Mouse (Mus musculus): Measurements from ENCODE around the gene Tulp1. TPM values are rescaled to one million over a fixed set of nuclear protein-coding genes. Genes with fewer than 3 reads are reported as not detected.

Tulp1 gene
- polyA plus RNA-seq, 1 experiment from 2014 or later = 1.3 TPM

- Histone ChIP-seq H3K4me1 (replicated peaks) (peaks cover 63% of the 10 kb centered on the region), H3K4me3 (replicated peaks) (peak overlapping the region; percentile 87), H3K9me3 (replicated peaks) (no peaks in the 10 kb centered on the region), H3K36me3 (peaks cover 23% of the 10 kb centered on the region), H3K9ac (peak overlapping the region; percentile 59), H3K27me3 (no peaks in the 10 kb centered on the region), H3K27ac (peak overlapping the region; percentile 80), H3K4me2 (peak overlapping the region; percentile 78)
- WGBS (ENCODE audit: insufficient replicate concordance) = 16% methylated on average over 17 of the region's 17 CpGs
- peak; percentile 6 for ATAC-seq (ENCODE audit: low read depth)
- peak; percentile 44 for DNase-seq
Observed at GRCm38 (mm10) chr17:28312232-28313211, 52.5 kb downstream of the Tulp1 start.

DNA sequence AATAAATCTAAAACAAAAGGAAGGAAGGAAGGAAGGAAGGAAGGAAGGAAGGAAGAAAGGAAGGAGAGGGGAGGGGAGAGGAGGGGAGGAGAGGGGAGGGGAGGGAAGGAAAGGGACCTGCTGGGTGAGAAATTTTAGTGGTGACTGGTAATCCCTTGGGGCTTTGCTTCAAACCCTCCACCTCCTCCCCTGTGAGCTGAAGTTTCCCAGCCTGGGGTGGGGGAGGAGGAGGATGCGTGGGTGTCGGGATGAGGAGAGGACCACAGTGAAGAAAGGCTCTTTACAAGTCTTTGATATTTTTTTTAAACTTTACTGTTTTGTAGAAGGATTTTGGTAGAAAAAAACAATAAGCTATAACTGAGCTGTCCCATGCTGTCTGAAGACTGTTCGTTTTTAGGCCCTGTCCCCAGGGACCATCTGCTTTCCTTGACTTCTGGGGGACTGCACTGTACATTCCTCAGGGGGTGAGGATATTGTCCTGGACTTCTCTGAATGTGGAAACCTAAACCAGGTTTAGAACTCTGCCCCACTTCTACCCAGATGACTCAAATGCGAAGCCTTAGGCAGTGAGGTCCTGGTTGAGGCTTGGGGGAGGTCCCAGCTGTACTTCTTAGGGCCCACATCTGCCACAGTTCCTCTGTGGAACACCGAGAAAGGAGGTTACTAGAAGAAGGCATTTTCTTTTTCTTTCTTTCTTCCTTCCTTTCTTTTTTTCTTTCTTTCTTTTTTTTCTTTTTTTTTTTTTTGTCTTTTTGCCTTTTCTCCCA, 53.5 kb downstream of the Tulp1 start:
- H3K9me3 ChIP-seq (replicated peaks) = no peaks in the 10 kb centered on the region
- no peaks in the 10 kb centered on the region for H3K27me3 ChIP-seq
- peaks cover 53% of the 10 kb centered on the region for H3K4me1 ChIP-seq (replicated peaks)
- H3K27ac ChIP-seq = no peak overlapping the region
- ATAC-seq (ENCODE audit: low read depth) = no peak
- peaks cover 14% of the 10 kb centered on the region for H3K36me3 ChIP-seq
- H3K4me2 ChIP-seq = no peak overlapping the region
- H3K4me3 ChIP-seq (replicated peaks) = no peak overlapping the region
- no peak for DNase-seq
- 76% methylated on average over 5 of the region's 5 CpGs for WGBS (ENCODE audit: insufficient replicate concordance)
- no peak overlapping the region for H3K9ac ChIP-seq

DNA sequence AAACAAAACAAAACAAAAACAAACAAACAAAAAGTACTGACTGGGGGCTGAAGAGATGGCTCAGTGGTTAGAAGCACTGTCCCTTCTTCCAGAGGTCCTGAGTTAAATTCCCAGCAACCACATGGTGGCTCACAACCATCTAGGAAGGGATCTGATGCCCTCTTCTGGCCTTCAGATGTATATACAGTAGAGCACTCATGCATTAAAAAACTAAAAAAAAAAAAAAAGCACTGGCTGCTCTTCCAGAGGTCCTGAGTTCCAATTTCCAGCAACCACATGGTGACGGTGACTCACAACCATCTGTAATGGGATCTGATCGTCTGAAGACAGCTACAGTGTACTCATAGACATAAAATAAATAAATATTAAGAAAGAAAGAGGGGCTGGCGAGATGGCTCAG, 54.2 kb downstream of the Tulp1 start:
- ATAC-seq (ENCODE audit: low read depth) (no peak), DNase-seq (no peak)
- Histone ChIP-seq H3K4me1 (replicated peaks) (peaks cover 46% of the 10 kb centered on the region), H3K27ac (no peak overlapping the region), H3K27me3 (no peaks in the 10 kb centered on the region), H3K36me3 (peaks cover 7% of the 10 kb centered on the region), H3K4me2 (no peak overlapping the region), H3K4me3 (replicated peaks) (no peak overlapping the region), H3K9me3 (replicated peaks) (no peaks in the 10 kb centered on the region), H3K9ac (no peak overlapping the region)
- 70% methylated on average over 3 of the region's 3 CpGs for WGBS (ENCODE audit: insufficient replicate concordance)

- ATAC-seq (ENCODE audit: low read depth) (no peak), DNase-seq (peak; percentile 73)
- Histone ChIP-seq H3K27me3 (no peaks in the 10 kb centered on the region), H3K4me2 (peak overlapping the region; percentile 33; the same call in 1 of the 2 replicates), H3K4me1 (replicated peaks) (peaks cover 32% of the 10 kb centered on the region), H3K9me3 (replicated peaks) (0 out of 2 replicates have a peak, but pooled peaks cover 4% of the 10 kb centered on the region), H3K9ac (peak overlapping the region; percentile 36; the same call in 1 of the 2 replicates), H3K4me3 (replicated peaks) (no peak overlapping the region), H3K27ac (no peak overlapping the region), H3K36me3 (no peaks in the 10 kb centered on the region)
- 14% methylated on average over 18 of the region's 18 CpGs for WGBS (ENCODE audit: insufficient replicate concordance)
Observed at GRCm38 (mm10) chr17:28308297-28309195, 56.5 kb downstream of the Tulp1 start.

GRCm38 (mm10) chr17:28305172-28305571, 59.9 kb downstream of the Tulp1 start:
- peaks cover 4% of the 10 kb centered on the region for H3K36me3 ChIP-seq
- ATAC-seq (ENCODE audit: low read depth) = no peak
- 59% methylated on average over 10 of the region's 10 CpGs for WGBS (ENCODE audit: insufficient replicate concordance)
- H3K27ac ChIP-seq = no peak overlapping the region
- peaks cover 16% of the 10 kb centered on the region for H3K4me1 ChIP-seq (replicated peaks)
- no peak for DNase-seq
- H3K4me3 ChIP-seq (replicated peaks) = no peak overlapping the region
- H3K27me3 ChIP-seq = no peaks in the 10 kb centered on the region
- 0 out of 2 replicates have a peak, but pooled peaks cover 4% of the 10 kb centered on the region for H3K9me3 ChIP-seq (replicated peaks)
- no peak overlapping the region for H3K4me2 ChIP-seq
- no peak overlapping the region for H3K9ac ChIP-seq

Other genes starting within 250 kb of the Tulp1 start
- 0.29 and 0.38 TPM in 2 replicates for gene Scube3, start 223.1 kb downstream of the Tulp1 start, polyA plus RNA-seq (2015; fragmentation: Nextera tagmentation; extraction: Ambion mirVana)
- 5.6 and 5.9 TPM in 2 replicates for gene Zfp523, start 188.1 kb downstream of the Tulp1 start, polyA plus RNA-seq (2015; fragmentation: Nextera tagmentation; extraction: Ambion mirVana)
- 14.6 and 14.8 TPM in 2 replicates for gene Def6, start 157.4 kb downstream of the Tulp1 start, polyA plus RNA-seq (2015; fragmentation: Nextera tagmentation; extraction: Ambion mirVana)
- gene Ppard, start 132.5 kb downstream of the Tulp1 start, polyA plus RNA-seq (2015; fragmentation: Nextera tagmentation; extraction: Ambion mirVana) = 1.3 and 1.4 TPM in 2 replicates
- 11.3 and 13.5 TPM in 2 replicates for gene Fance, start 51.7 kb downstream of the Tulp1 start, polyA plus RNA-seq (2015; fragmentation: Nextera tagmentation; extraction: Ambion mirVana)
- 372 and 464 TPM in 2 replicates for gene Rpl10a, start 36.8 kb downstream of the Tulp1 start, polyA plus RNA-seq (2015; fragmentation: Nextera tagmentation; extraction: Ambion mirVana)
- gene Tead3, start 14.4 kb downstream of the Tulp1 start, polyA plus RNA-seq (2015; fragmentation: Nextera tagmentation; extraction: Ambion mirVana) = 0.76 and 0.96 TPM in 2 replicates
- gene Fkbp5, start 152.3 kb upstream of the Tulp1 start, polyA plus RNA-seq (2015; fragmentation: Nextera tagmentation; extraction: Ambion mirVana) = 10.8 and 12.0 TPM in 2 replicates
- not detected in 2 replicates for gene Armc12, start 165.6 kb upstream of the Tulp1 start, polyA plus RNA-seq (2015; fragmentation: Nextera tagmentation; extraction: Ambion mirVana)
- not detected in 2 replicates for gene Clpsl2, start 184.2 kb upstream of the Tulp1 start, polyA plus RNA-seq (2015; fragmentation: Nextera tagmentation; extraction: Ambion mirVana)
- gene Clps, start 195.5 kb upstream of the Tulp1 start, polyA plus RNA-seq (2015; fragmentation: Nextera tagmentation; extraction: Ambion mirVana) = 3.2 and 3.4 TPM in 2 replicates
- 0.17 TPM in 1 of 2 replicates, not detected in the other for gene Lhfpl5, start 210.4 kb upstream of the Tulp1 start, polyA plus RNA-seq (2015; fragmentation: Nextera tagmentation; extraction: Ambion mirVana)

All from liver, embryonic 13.5 days (tissue).